Mouse (Mus musculus) B cell, adult (primary cell): ENCODE data around the gene Rpl23. TPM values are rescaled to one million over a fixed set of nuclear protein-coding genes. Genes with fewer than 3 reads are reported as not detected.

Source experiments
- total RNA-seq: library from RNA; stranded (reverse); gene quantifications from 4 replicates; pipeline ENCODE4 v1.2.4, GENCODE M21; 2023; ENCODE audit not compliant: inconsistent age

Gene Rpl23
- 1,799 to 2,035 TPM (median 2,014 TPM) in 4 replicates for total RNA-seq

GRCm38 (mm10) chr11:97781832-97782563 lies at the start of gene Rpl23:
Rpl23 (minus strand) TSS chr11:97782437.

GRCm38 (mm10) chr11:97798782-97799145 lies 16.5 kb upstream of the Rpl23 start, which contains the start of gene Lasp1:
Lasp1 (plus strand) TSS chr11:97799000.

GRCm38 (mm10) chr11:97775808-97776496 lies 6.3 kb downstream of the Rpl23 start, which contains the start of gene 1700001P01Rik:
1700001P01Rik (minus strand) TSS chr11:97775918.

GRCm38 (mm10) chr11:97766154-97766881 lies 15.9 kb downstream of the Rpl23 start, which contains the start of gene Cwc25:
Cwc25 (minus strand) TSS chr11:97766556.

GRCm38 (mm10) chr11:97744063-97744717 lies 38.0 kb downstream of the Rpl23 start, which contains the start of gene Pip4k2b:
Pip4k2b (minus strand) TSS chr11:97744704.

Other genes starting within 250 kb of the Rpl23 start
- gene Srcin1, start 206.3 kb downstream of the Rpl23 start, total RNA-seq: 0.10 to 0.18 TPM (median 0.12 TPM) in 3 of 4 replicates, not detected in the other
- gene Epop, start 152.7 kb downstream of the Rpl23 start, total RNA-seq: 3.9 to 5.4 TPM (median 4.9 TPM) in 4 replicates
- 167 to 179 TPM (median 171 TPM) in 4 replicates for gene Mllt6, start 119.0 kb downstream of the Rpl23 start, total RNA-seq
- 34.6 to 52.3 TPM (median 44.4 TPM) in 4 replicates for gene Cisd3, start 96.6 kb downstream of the Rpl23 start, total RNA-seq
- gene Pcgf2, start 81.9 kb downstream of the Rpl23 start, total RNA-seq: not detected in 4 replicates
- gene Psmb3, start 79.0 kb downstream of the Rpl23 start, total RNA-seq: 103 to 113 TPM (median 110 TPM) in 4 replicates
- gene Pip4k2b, start 37.7 kb downstream of the Rpl23 start, total RNA-seq: 60.0 to 64.7 TPM (median 63.4 TPM) in 4 replicates
- gene Cwc25, start 15.9 kb downstream of the Rpl23 start, total RNA-seq: 56.4 to 62.6 TPM (median 59.3 TPM) in 4 replicates
- gene 1700001P01Rik, start 6.5 kb downstream of the Rpl23 start, total RNA-seq: 0.96 TPM in 1 of 4 replicates, not detected in the others
- 61.3 to 67.6 TPM (median 65.8 TPM) in 4 replicates for gene Lasp1, start 16.6 kb upstream of the Rpl23 start, total RNA-seq
- 0.45 to 0.75 TPM (median 0.48 TPM) in 3 of 4 replicates, not detected in the other for gene B230217C12Rik, start 58.3 kb upstream of the Rpl23 start, total RNA-seq
- gene Fbxo47, start 101.7 kb upstream of the Rpl23 start, total RNA-seq: 0.45 to 0.93 TPM (median 0.88 TPM) in 4 replicates
- 0.90 to 2.1 TPM (median 1.2 TPM) in 4 replicates for gene Plxdc1, start 204.0 kb upstream of the Rpl23 start, total RNA-seq
- 58.3 to 73.4 TPM (median 66.0 TPM) in 4 replicates for gene Arl5c, start 213.7 kb upstream of the Rpl23 start, total RNA-seq
- 4.0 to 5.5 TPM (median 5.0 TPM) in 4 replicates for gene Cacnb1, start 240.6 kb upstream of the Rpl23 start, total RNA-seq
- 1,926 to 1,972 TPM (median 1,929 TPM) in 4 replicates for gene Rpl19, start 244.3 kb upstream of the Rpl23 start, total RNA-seq